ENCODE assay signal across 16 mouse cellular contexts in the genomic region with DNA sequence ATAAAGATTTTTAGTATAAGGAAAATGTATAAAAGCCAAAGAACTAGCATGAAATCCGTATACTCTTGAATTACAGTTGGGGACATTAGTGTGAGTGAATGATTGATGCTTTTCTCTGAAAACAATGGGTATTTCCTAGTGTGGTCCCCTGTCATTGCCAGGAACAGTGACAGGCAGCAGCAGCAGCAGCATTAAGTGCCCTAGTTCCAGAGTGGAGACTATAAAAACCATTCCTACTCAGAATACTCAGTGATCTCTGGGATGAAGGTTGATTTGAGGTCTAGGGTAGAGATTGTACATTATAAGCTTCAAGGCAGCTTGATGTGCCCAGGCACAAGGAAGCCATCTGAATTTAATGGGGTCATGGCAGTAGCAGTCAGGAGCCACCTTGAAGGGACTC. TPM values are rescaled to one million over a fixed set of nuclear protein-coding genes. Genes with fewer than 3 reads are reported as not detected.
DNase-seq lines count a peak whose midpoint lies in the region; ATAC-seq lines count a peak whose summit lies in the region.
"Had no signal": no experiment of that assay in that cellular context is flagged by ENCODE, and none has a peak within 500 bp of the region (broad histone marks: within the 10 kb centered on the region; RNA-seq: fewer than 3 reads in every experiment).

No protein-coding gene starts in this region.

- no peaks in the 10 kb centered on the region for H3K27me3 ChIP-seq in forebrain, embryonic 16.5 days (replicated peaks; ENCODE audit: control insufficient read depth, insufficient read depth, low read length)
- peaks cover 76% of the 10 kb centered on the region for H3K27me3 ChIP-seq in midbrain, embryonic 12.5 days
- no peaks in the 10 kb centered on the region for H3K27me3 ChIP-seq in neural tube, embryonic 15.5 days (replicated peaks)
- H3K27me3 ChIP-seq in kidney, embryonic 14.5 days (ENCODE audit: control insufficient read depth, insufficient read depth, low read length): no peaks in the 10 kb centered on the region
- H3K27me3 ChIP-seq: embryonic facial prominence, embryonic 15.5 days; liver, embryonic 15.5 days had no signal

- no peaks in the 10 kb centered on the region for H3K36me3 ChIP-seq in forebrain, embryonic 16.5 days (ENCODE audit: control insufficient read depth, insufficient read depth)
- H3K36me3 ChIP-seq in midbrain, embryonic 12.5 days: no peaks in the 10 kb centered on the region; the same call in 1 of the 2 replicates
- H3K36me3 ChIP-seq in neural tube, embryonic 15.5 days: 0 out of 2 replicates have a peak, but pooled peaks cover 4% of the 10 kb centered on the region
- peaks cover 16% of the 10 kb centered on the region for H3K36me3 ChIP-seq in kidney, embryonic 14.5 days (ENCODE audit: control insufficient read depth, insufficient read depth, low read length)

- peak; percentile 23 for DNase-seq in retina, embryonic 14.5 days (ENCODE audit: low spot score)
- DNase-seq in retina, postnatal 1 day: no peak
- no peak for DNase-seq in testis, postnatal 10 days (ENCODE audit: low spot score)
- no peak for DNase-seq in adipocyte (ENCODE audit: low spot score)
- DNase-seq: adrenal gland, postnatal 36 days; cerebellum, adult 9-11 months; kidney, adult 9 months; lung, postnatal 10 days; thymus, postnatal 36 days had no signal

- no peak overlapping the region for H3K9ac ChIP-seq in forebrain, embryonic 16.5 days (replicated peaks; ENCODE audit: low read depth, low read length)
- no peak overlapping the region for H3K9ac ChIP-seq in midbrain, embryonic 12.5 days (replicated peaks)
- no peak overlapping the region for H3K9ac ChIP-seq in neural tube, embryonic 15.5 days (replicated peaks)
- no peak overlapping the region for H3K9ac ChIP-seq in kidney, embryonic 14.5 days (ENCODE audit: low read depth, low read length)
- H3K9ac ChIP-seq: embryonic facial prominence, embryonic 15.5 days; liver, embryonic 15.5 days had no signal

- 15% methylated on average over 1 of the region's 1 CpGs for WGBS in forebrain, embryonic 16.5 days
- 31% methylated on average over 1 of the region's 1 CpGs for WGBS in midbrain, embryonic 12.5 days
- WGBS in neural tube, embryonic 15.5 days: 25% methylated on average over 1 of the region's 1 CpGs
- WGBS in kidney, embryonic 14.5 days: 67% methylated on average over 1 of the region's 1 CpGs

- no peak for ATAC-seq in forebrain, embryonic 16.5 days
- no peak for ATAC-seq in midbrain, embryonic 12.5 days (ENCODE audit: low FRiP score, low read depth)
- ATAC-seq in neural tube, embryonic 15.5 days (ENCODE audit: low FRiP score): no peak
- no peak for ATAC-seq in kidney, embryonic 14.5 days (ENCODE audit: low FRiP score, low TSS enrichment)
- ATAC-seq: inflammation-experienced regulatory T-cells, adult 6 months had no signal

- H3K27ac ChIP-seq in forebrain, embryonic 16.5 days (ENCODE audit: low read length): peak overlapping the region; percentile 80
- H3K27ac ChIP-seq in midbrain, embryonic 12.5 days (replicated peaks): peak overlapping the region; percentile 56
- H3K27ac ChIP-seq in neural tube, embryonic 15.5 days (replicated peaks): peak overlapping the region; percentile 77
- H3K27ac ChIP-seq in kidney, embryonic 14.5 days (ENCODE audit: low read depth, low read length): no peak overlapping the region
- H3K27ac ChIP-seq: embryonic facial prominence, embryonic 15.5 days; liver, embryonic 15.5 days had no signal

- peaks cover 12% of the 10 kb centered on the region for H3K4me1 ChIP-seq in forebrain, embryonic 16.5 days (replicated peaks; ENCODE audit: control insufficient read depth, insufficient read depth, low read length)
- H3K4me1 ChIP-seq in midbrain, embryonic 12.5 days: peaks cover 20% of the 10 kb centered on the region
- H3K4me1 ChIP-seq in neural tube, embryonic 15.5 days: peaks cover 22% of the 10 kb centered on the region
- H3K4me1 ChIP-seq in kidney, embryonic 14.5 days (ENCODE audit: control insufficient read depth, insufficient read depth, low read length): 0 out of 2 replicates have a peak, but pooled peaks cover 4% of the 10 kb centered on the region
- H3K4me1 ChIP-seq: embryonic facial prominence, embryonic 15.5 days; liver, embryonic 15.5 days had no signal

- no peaks in the 10 kb centered on the region for H3K9me3 ChIP-seq in forebrain, embryonic 16.5 days (ENCODE audit: control insufficient read depth, low read length)
- H3K9me3 ChIP-seq in midbrain, embryonic 12.5 days: no peaks in the 10 kb centered on the region
- H3K9me3 ChIP-seq in neural tube, embryonic 15.5 days (replicated peaks): no peaks in the 10 kb centered on the region
- H3K9me3 ChIP-seq in kidney, embryonic 14.5 days (ENCODE audit: control insufficient read depth, low read length): no peaks in the 10 kb centered on the region
- H3K9me3 ChIP-seq: embryonic facial prominence, embryonic 15.5 days; liver, embryonic 15.5 days had no signal

- peak overlapping the region; percentile 46 for H3K4me2 ChIP-seq in forebrain, embryonic 16.5 days (ENCODE audit: low read length)
- H3K4me2 ChIP-seq in midbrain, embryonic 12.5 days (replicated peaks): 0 out of 2 replicates have a peak overlapping the region, but pooled peaks have one; percentile 47
- peak overlapping the region; percentile 44 for H3K4me2 ChIP-seq in neural tube, embryonic 15.5 days
- H3K4me2 ChIP-seq in kidney, embryonic 14.5 days (replicated peaks; ENCODE audit: low read depth, low read length): no peak overlapping the region
- H3K4me2 ChIP-seq: embryonic facial prominence, embryonic 15.5 days; liver, embryonic 15.5 days had no signal

- no peak overlapping the region for H3K4me3 ChIP-seq in forebrain, embryonic 16.5 days (replicated peaks; ENCODE audit: low read length)
- H3K4me3 ChIP-seq in midbrain, embryonic 12.5 days: no peak overlapping the region
- no peak overlapping the region for H3K4me3 ChIP-seq in neural tube, embryonic 15.5 days (replicated peaks)
- no peak overlapping the region for H3K4me3 ChIP-seq in kidney, embryonic 14.5 days (ENCODE audit: low read length)
- H3K4me3 ChIP-seq: embryonic facial prominence, embryonic 15.5 days; liver, embryonic 15.5 days had no signal

RNA-seq across cellular contexts. Expression of gene Tango6, which starts 45.0 kb away (rescaled TPM):
- 4.3 and 5.6 TPM in 2 replicates for polyA plus RNA-seq in forebrain, embryonic 16.5 days (2015; fragmentation: Nextera tagmentation; extraction: Ambion mirVana)
- 9.2 and 10.8 TPM in 2 replicates for polyA plus RNA-seq in midbrain, embryonic 12.5 days (2016; fragmentation: Nextera tagmentation; extraction: Ambion mirVana)
- polyA plus RNA-seq in neural tube, embryonic 15.5 days (2015; fragmentation: Nextera tagmentation; extraction: Ambion mirVana): 6.2 and 6.8 TPM in 2 replicates
- polyA plus RNA-seq in kidney, embryonic 14.5 days (2014; fragmentation: Nextera tagmentation; extraction: Ambion mirVana): 8.5 and 14.5 TPM in 2 replicates
